Mouse (Mus musculus): Measurements from ENCODE around the gene Sema3g. TPM values are rescaled to one million over a fixed set of nuclear protein-coding genes. Genes with fewer than 3 reads are reported as not detected.
A peak's percentile ranks its signal among the peaks of the same experiment; 100 is the strongest.

Sema3g gene
- polyA plus RNA-seq, 1 experiment from 2014 or later, result 0.21 TPM

GRCm38 (mm10) chr14:31237101-31237882 lies 19.6 kb downstream of the Sema3g start:
- Histone ChIP-seq H3K4me2 (ENCODE audit: low read depth, low read length) (no peak overlapping the region), H3K4me1 (ENCODE audit: control insufficient read depth, insufficient read depth, low read length) (no peaks in the 10 kb centered on the region), H3K27ac (replicated peaks; ENCODE audit: low read depth, low read length) (no peak overlapping the region), H3K27me3 (ENCODE audit: control insufficient read depth, insufficient read depth, low read length) (no peaks in the 10 kb centered on the region), H3K9ac (replicated peaks; ENCODE audit: low read length) (no peak overlapping the region), H3K9me3 (replicated peaks; ENCODE audit: control insufficient read depth, low read length) (no peaks in the 10 kb centered on the region), H3K4me3 (ENCODE audit: low read depth, low read length) (no peak overlapping the region), H3K36me3 (replicated peaks; ENCODE audit: control insufficient read depth, insufficient read depth, low read depth, low read length) (no peaks in the 10 kb centered on the region)
- 85% methylated on average over 7 of the region's 7 CpGs for WGBS
- ATAC-seq (replicated peaks; ENCODE audit: insufficient number of reproducible peaks, low FRiP score, low TSS enrichment, low read depth) (no peak), DNase-seq (ENCODE audit: low spot score) (no peak)

- no peaks in the 10 kb centered on the region for H3K36me3 ChIP-seq (replicated peaks; ENCODE audit: control insufficient read depth, insufficient read depth, low read depth, low read length)
- no peaks in the 10 kb centered on the region for H3K4me1 ChIP-seq (ENCODE audit: control insufficient read depth, insufficient read depth, low read length)
- ATAC-seq (replicated peaks; ENCODE audit: insufficient number of reproducible peaks, low FRiP score, low TSS enrichment, low read depth) (no peak), DNase-seq (ENCODE audit: low spot score) (peak; percentile 31)
- no peak overlapping the region for H3K4me2 ChIP-seq (ENCODE audit: low read depth, low read length)
- WGBS, result 40% methylated on average over 3 of the region's 3 CpGs
- no peaks in the 10 kb centered on the region for H3K9me3 ChIP-seq (replicated peaks; ENCODE audit: control insufficient read depth, low read length)
- H3K27me3 ChIP-seq (ENCODE audit: control insufficient read depth, insufficient read depth, low read length), result no peaks in the 10 kb centered on the region
- no peak overlapping the region for H3K27ac ChIP-seq (replicated peaks; ENCODE audit: low read depth, low read length)
- no peak overlapping the region for H3K4me3 ChIP-seq (ENCODE audit: low read depth, low read length)
- H3K9ac ChIP-seq (replicated peaks; ENCODE audit: low read length), result no peak overlapping the region
Observed at GRCm38 (mm10) chr14:31240528-31240927, 22.9 kb downstream of the Sema3g start.

DNA sequence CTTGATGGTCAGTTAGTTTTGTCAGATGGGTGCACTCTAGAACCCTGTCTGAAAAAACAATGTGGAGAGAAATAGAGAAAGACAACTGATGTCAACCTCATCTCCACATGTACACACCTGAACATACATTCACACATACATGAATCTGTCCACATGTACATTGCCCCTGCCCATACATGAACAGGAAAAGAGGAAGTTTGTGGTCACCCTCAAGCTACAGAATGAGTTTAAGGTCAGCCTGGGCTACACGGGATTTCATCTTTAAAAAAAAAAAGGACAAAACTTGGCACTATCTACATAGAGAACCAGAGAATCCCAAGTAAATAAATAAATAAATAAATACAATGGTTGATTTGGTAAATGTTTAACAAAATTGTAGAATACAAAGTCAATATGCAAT lies 27.1 kb downstream of the Sema3g start:
- no peak for ATAC-seq (replicated peaks; ENCODE audit: insufficient number of reproducible peaks, low FRiP score, low TSS enrichment, low read depth)
- 87% methylated on average over 1 of the region's 1 CpGs for WGBS

GRCm38 (mm10) chr14:31245946-31246345 lies 28.3 kb downstream of the Sema3g start:
- H3K36me3 ChIP-seq (replicated peaks; ENCODE audit: control insufficient read depth, insufficient read depth, low read depth, low read length), result no peaks in the 10 kb centered on the region
- H3K27ac ChIP-seq (replicated peaks; ENCODE audit: low read depth, low read length), result no peak overlapping the region
- no peaks in the 10 kb centered on the region for H3K9me3 ChIP-seq (replicated peaks; ENCODE audit: control insufficient read depth, low read length)
- no peak overlapping the region for H3K4me3 ChIP-seq (ENCODE audit: low read depth, low read length)
- 75% methylated on average over 1 of the region's 1 CpGs for WGBS
- no peaks in the 10 kb centered on the region for H3K4me1 ChIP-seq (ENCODE audit: control insufficient read depth, insufficient read depth, low read length)
- no peaks in the 10 kb centered on the region for H3K27me3 ChIP-seq (ENCODE audit: control insufficient read depth, insufficient read depth, low read length)
- no peak overlapping the region for H3K9ac ChIP-seq (replicated peaks; ENCODE audit: low read length)
- DNase-seq (ENCODE audit: low spot score) (no peak), ATAC-seq (replicated peaks; ENCODE audit: insufficient number of reproducible peaks, low FRiP score, low TSS enrichment, low read depth) (no peak)
- H3K4me2 ChIP-seq (ENCODE audit: low read depth, low read length), result no peak overlapping the region

More for the DNA sequence above, 27.1 kb downstream of the Sema3g start:
- H3K4me2 ChIP-seq (ENCODE audit: low read depth, low read length), result no peak overlapping the region
- H3K9ac ChIP-seq (replicated peaks; ENCODE audit: low read length), result no peak overlapping the region
- no peak overlapping the region for H3K4me3 ChIP-seq (ENCODE audit: low read depth, low read length)
- H3K9me3 ChIP-seq (replicated peaks; ENCODE audit: control insufficient read depth, low read length), result no peaks in the 10 kb centered on the region
- no peak overlapping the region for H3K27ac ChIP-seq (replicated peaks; ENCODE audit: low read depth, low read length)
- no peaks in the 10 kb centered on the region for H3K36me3 ChIP-seq (replicated peaks; ENCODE audit: control insufficient read depth, insufficient read depth, low read depth, low read length)
- H3K27me3 ChIP-seq (ENCODE audit: control insufficient read depth, insufficient read depth, low read length), result no peaks in the 10 kb centered on the region
- H3K4me1 ChIP-seq (ENCODE audit: control insufficient read depth, insufficient read depth, low read length), result no peaks in the 10 kb centered on the region
- no peak for DNase-seq (ENCODE audit: low spot score)

DNA sequence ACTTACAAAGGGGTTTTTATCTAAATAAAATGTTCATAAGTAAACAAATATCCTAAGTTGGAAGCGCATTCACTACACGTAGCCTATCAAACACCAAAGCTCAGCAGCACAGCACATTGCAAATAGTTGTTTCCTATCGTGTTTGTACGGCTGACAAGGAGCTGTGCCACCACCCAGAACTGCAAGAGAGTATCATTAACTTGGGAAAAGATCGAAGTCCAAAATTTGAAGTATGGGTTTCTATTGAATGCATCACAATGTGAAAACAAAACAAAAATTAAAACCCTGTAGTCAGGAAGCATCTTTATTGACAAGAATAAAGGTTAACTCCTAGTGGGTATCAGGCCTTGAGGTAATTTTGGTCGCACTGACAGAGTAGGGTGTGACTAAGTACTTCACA lies 30.7 kb downstream of the Sema3g start:
- H3K4me2 ChIP-seq (ENCODE audit: low read depth, low read length), result no peak overlapping the region
- H3K9ac ChIP-seq (replicated peaks; ENCODE audit: low read length), result no peak overlapping the region
- WGBS, result 90% methylated on average over 6 of the region's 6 CpGs
- H3K27ac ChIP-seq (replicated peaks; ENCODE audit: low read depth, low read length), result no peak overlapping the region
- no peaks in the 10 kb centered on the region for H3K4me1 ChIP-seq (ENCODE audit: control insufficient read depth, insufficient read depth, low read length)
- no peaks in the 10 kb centered on the region; the same call in 1 of the 2 replicates for H3K36me3 ChIP-seq (replicated peaks; ENCODE audit: control insufficient read depth, insufficient read depth, low read depth, low read length)
- no peaks in the 10 kb centered on the region for H3K27me3 ChIP-seq (ENCODE audit: control insufficient read depth, insufficient read depth, low read length)
- no peak overlapping the region for H3K4me3 ChIP-seq (ENCODE audit: low read depth, low read length)
- no peak for DNase-seq (ENCODE audit: low spot score)
- ATAC-seq (replicated peaks; ENCODE audit: insufficient number of reproducible peaks, low FRiP score, low TSS enrichment, low read depth), result no peak
- no peaks in the 10 kb centered on the region for H3K9me3 ChIP-seq (replicated peaks; ENCODE audit: control insufficient read depth, low read length)

GRCm38 (mm10) chr14:31250222-31251083 lies 32.8 kb downstream of the Sema3g start:
- DNase-seq (ENCODE audit: low spot score), result no peak
- Histone ChIP-seq H3K9me3 (replicated peaks; ENCODE audit: control insufficient read depth, low read length) (no peaks in the 10 kb centered on the region), H3K27ac (replicated peaks; ENCODE audit: low read depth, low read length) (peak overlapping the region; percentile 73; the same call in 1 of the 2 replicates), H3K4me3 (ENCODE audit: low read depth, low read length) (peak overlapping the region; percentile 97), H3K4me2 (ENCODE audit: low read depth, low read length) (peak overlapping the region; percentile 78), H3K36me3 (replicated peaks; ENCODE audit: control insufficient read depth, insufficient read depth, low read depth, low read length) (peaks cover 4% of the 10 kb centered on the region), H3K9ac (replicated peaks; ENCODE audit: low read length) (peak overlapping the region; percentile 94), H3K4me1 (ENCODE audit: control insufficient read depth, insufficient read depth, low read length) (no peaks in the 10 kb centered on the region), H3K27me3 (ENCODE audit: control insufficient read depth, insufficient read depth, low read length) (no peaks in the 10 kb centered on the region)
- WGBS, result 21% methylated on average over 38 of the region's 38 CpGs
- peak; percentile 5; the same call in 1 of the 2 replicates for ATAC-seq (replicated peaks; ENCODE audit: insufficient number of reproducible peaks, low FRiP score, low TSS enrichment, low read depth)

DNA sequence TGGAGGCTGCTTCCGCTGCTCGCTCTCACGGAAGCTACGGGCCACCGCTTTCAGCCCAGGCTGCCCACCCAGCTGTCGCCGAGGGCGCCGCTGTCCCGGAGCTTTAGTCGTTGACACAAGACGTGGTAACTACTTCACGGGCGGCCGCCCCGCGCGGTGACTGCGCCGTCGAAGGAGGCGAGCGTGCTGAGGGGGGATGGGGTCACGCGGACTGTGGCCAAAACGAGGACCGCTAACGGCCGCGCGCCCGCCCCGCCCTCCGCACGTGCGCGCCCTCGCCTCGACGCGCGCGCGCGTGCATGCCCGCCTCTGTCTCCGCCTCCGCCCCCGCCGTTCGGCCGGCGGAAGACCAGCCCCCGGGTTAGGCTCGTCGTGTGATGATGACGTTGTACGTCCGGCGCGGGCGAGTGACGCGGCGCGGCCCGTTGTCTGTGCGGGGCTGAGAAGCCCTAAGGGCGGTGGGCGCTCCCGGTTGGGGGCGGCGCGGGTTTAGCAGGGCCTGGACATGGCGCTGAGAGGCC lies 33.5 kb downstream of the Sema3g start, which contains the start of the genes Phf7 and Bap1:
Gene Phf7 (minus strand): TSS at position 234 of the 521 bp plus-strand sequence.
Gene Bap1 (plus strand): TSS at position 367 of the 521 bp plus-strand sequence.
- peak; percentile 97 for DNase-seq (ENCODE audit: low spot score)
- peaks cover 11% of the 10 kb centered on the region for H3K36me3 ChIP-seq (replicated peaks; ENCODE audit: control insufficient read depth, insufficient read depth, low read depth, low read length)
- peak; percentile 87 for ATAC-seq (replicated peaks; ENCODE audit: insufficient number of reproducible peaks, low FRiP score, low TSS enrichment, low read depth)
- H3K27me3 ChIP-seq (ENCODE audit: control insufficient read depth, insufficient read depth, low read length), result no peaks in the 10 kb centered on the region
- H3K4me1 ChIP-seq (ENCODE audit: control insufficient read depth, insufficient read depth, low read length), result no peaks in the 10 kb centered on the region
- H3K4me2 ChIP-seq (ENCODE audit: low read depth, low read length), result peak within 1 kb of the TSS; percentile 78
- WGBS, result under 1% methylated on average over 73 of the region's 75 CpGs
- peak within 1 kb of the TSS; percentile 73; the same call in 1 of the 2 replicates for H3K27ac ChIP-seq (replicated peaks; ENCODE audit: low read depth, low read length)
- peak within 1 kb of the TSS; percentile 94 for H3K9ac ChIP-seq (replicated peaks; ENCODE audit: low read length)
- H3K9me3 ChIP-seq (replicated peaks; ENCODE audit: control insufficient read depth, low read length), result no peaks in the 10 kb centered on the region
- peak within 1 kb of the TSS; percentile 97 for H3K4me3 ChIP-seq (ENCODE audit: low read depth, low read length)

Data from embryonic facial prominence, embryonic 11.5 days (tissue).